Mouse (Mus musculus) left cerebral cortex, adult 2 months (tissue): ENCODE data around the gene Alkbh1. TPM values are rescaled to one million over a fixed set of nuclear protein-coding genes. Genes with fewer than 3 reads are reported as not detected.
A peak's percentile ranks its signal among the peaks of the same experiment; 100 is the strongest.

ENCODE experiments used
- DNase-seq, 2 experiments: peaks; one replicate each; pipeline ENCODE4 v3.0.0; 2021 to 2022; ENCODE audit warnings: low spot score in 2 of 2, mixed read lengths in 1 of 2; ENCODE audit errors: extremely low spot score in 1 of 2
- H3K27ac ChIP-seq: fragments of 200-600 bp; 2 replicates; pipeline ENCODE4 v1.8.1; 2022
- H3K4me3 ChIP-seq: fragments of 200-600 bp; 2 replicates; pipeline ENCODE4 v1.8.1; 2022
- CTCF ChIP-seq: fragments of 200-600 bp; IDR thresholded peaks from 2 replicates; pipeline ENCODE4 v1.8.1; 2022; ENCODE audit warnings: antibody characterized with exemption, mild to moderate bottlenecking, moderate library complexity
- intact Hi-C: fragments of 180-260 bp; cut with DNase I; formaldehyde crosslinking; loops from one replicate; pipeline ENCODE4 v1.15.1; 2025
- microRNA-seq, 2 experiments: library from miRNA; unstranded; fragments of <30 nt; microRNA quantifications; one replicate each; pipeline ENCODE4 v1.2.0; 2021
- total RNA-seq, 2 experiments: library from RNA; stranded (reverse); gene quantifications; 2 replicates each; pipeline ENCODE4 v1.2.3; 2021

Alkbh1 gene
- total RNA-seq, 2 experiments from 2014 or later: 19.0 to 19.6 TPM

DNA sequence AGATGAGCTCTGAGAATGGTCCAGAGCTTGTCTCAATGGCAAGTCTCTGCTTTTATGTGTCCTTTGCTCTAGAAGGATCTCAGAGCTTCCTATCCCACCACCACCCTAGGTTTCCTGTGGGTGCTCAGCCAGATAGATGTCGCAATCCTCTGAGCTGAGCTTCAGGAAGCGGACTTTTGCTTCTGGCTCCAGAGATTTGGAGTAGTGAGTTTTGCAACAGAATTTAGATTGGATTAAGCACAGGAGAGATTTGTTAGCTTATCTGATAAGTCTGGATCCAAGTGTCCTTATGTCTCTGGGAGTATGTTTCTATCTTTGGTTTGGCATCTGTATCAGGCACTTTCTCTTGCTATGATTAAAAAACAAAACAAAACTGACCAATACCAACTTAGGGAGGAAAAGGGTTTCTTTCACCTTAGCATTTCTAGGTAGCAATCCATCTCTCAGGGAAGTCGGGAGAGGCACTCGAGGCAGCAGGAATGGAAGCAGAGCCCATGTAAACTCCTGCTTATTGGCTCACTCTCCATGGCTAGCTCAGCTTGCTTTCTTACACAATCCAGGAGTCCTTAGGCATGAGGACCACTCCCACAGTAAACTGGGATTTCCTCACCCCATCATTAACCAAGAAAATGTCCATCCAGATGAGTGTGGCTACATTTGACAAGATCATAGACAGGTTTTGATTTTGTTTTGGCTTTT, 50.2 kb downstream of the Alkbh1 start:
- Histone ChIP-seq H3K27ac (no peak overlapping the region), H3K4me3 (no peak overlapping the region)
- DNase-seq: no peak
- intact Hi-C loops: no loop called here
- TF ChIP-seq CTCF: no peak

DNA sequence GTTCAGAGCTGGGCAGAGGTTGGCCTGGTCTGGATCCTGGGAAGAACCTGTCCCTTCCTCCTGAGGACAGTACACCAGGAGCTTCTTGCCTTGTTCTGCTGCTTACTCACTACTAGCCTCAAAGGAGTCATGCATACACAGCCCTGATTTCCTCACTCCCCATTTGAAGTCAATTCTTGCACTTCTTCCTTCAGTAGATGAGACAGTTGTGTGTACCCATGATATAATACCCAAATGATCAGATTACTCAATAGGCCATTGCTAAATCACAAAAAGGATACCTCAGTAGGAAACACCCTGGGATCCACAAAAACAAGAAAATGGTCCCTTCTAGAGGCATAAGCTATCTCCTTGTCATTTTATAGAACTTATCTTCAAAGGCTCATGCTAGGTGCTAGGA, 52.5 kb downstream of the Alkbh1 start:
- Histone ChIP-seq H3K27ac (no peak overlapping the region), H3K4me3 (no peak overlapping the region)
- DNase-seq: no peak
- intact Hi-C loops: no loop called here
- no peak for TF ChIP-seq CTCF

DNA sequence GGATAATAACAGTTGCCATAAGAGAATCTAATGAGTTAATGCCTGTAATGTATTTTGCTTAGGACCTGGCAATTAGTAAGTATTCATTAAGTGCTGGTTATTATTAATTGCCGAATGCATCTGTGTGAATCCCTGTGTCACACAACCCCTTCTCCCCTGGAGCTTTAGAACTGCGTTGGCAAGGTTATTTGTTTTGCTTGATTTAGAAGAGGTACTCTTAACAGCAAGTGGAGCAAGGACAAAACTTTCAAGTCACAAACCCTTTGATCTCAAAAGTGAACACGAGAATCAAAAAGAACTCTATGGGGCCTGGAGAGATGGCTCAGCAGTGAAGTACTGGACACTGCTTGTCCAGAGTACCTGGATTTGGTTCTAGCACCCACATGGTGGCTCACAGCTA, 54.6 kb downstream of the Alkbh1 start:
- no peak for TF ChIP-seq CTCF
- Histone ChIP-seq H3K4me3 (no peak overlapping the region), H3K27ac (peak overlapping the region; percentile 86; the same call in 1 of the 2 replicates)
- DNase-seq: no peak
- intact Hi-C loops: no loop called here

DNA sequence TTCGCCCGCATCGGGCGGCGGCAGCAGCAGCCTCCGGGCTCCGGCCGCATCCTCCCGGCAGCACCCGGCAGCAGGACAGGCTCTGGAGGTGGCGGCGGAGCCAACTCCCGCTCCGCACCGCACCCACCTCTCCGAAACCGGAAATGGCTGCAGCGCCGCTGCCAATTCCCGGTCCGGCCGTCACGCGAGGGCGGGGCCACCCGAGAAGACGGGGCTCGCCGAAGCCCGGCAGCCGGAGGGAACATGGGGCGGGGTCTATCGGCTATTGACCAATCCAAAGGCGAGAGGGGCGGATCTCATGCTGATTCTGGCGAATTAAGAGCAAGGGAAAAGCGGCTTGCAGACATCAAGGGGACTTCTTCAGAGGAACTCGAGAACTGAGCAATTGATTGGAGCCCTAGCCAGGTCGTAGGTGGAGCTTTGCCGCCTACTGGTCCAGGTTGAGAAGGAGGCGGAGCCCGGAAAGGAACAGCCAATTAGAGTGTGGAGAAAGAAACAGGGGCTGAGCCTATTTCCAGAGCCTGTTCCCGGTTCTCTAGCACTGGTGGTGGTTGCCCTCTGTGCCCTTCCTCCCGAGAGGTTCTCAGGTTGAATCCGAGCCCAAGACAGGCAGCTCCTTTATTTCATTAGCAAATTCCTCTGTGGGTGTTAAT, 55.6 kb downstream of the Alkbh1 start, which contains the start of gene Sptlc2:
TSS of gene Sptlc2 (minus strand) at position 234 of the 653 bp plus-strand sequence.
- intact Hi-C loops: no loop called here

DNA sequence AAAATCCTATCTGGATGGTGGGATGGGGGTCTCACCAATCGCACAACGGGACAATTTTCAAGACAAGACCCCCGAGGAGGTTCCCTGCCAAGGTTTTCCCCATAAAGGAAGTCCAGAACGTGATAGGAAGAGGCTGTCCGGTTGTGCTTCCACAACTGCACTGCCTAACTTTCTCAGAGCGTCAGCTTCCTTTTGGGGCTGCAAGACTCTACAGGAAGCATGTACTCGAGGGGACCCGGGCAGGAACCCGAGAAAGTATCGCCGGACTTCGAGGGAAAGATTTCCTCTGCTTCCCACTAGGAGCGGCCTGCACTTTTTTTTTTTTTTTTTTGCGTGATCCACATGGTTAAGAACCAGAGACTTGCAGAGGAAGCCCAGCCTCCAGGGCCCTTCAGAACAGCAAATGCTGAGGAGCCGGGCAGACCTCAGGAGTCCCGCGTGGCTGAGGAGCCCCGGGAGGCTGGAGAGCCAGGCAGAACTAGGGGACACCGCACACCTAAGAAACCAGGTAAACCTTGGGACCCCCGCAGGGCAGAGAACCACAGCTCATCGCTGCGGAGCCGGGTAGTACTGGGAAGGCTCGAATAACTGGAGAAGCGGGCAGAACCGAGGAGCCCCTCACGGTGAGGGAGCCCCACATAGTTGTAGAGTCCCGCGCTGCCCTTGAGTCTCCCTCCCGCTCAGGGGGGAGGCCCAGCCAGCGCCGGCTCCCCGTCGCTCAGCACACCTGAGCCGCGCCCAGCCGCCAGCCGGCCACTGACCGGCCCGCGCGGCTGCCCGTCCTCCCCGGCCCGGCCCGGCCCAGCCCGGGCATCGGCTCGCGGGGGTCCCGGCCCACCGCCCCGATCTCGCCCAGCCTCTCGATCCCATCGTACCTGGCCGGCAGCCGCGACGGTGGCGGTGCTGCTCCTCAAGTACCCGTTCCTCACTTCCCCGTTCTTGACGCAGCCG, 56.4 kb downstream of the Alkbh1 start:
- H3K27ac ChIP-seq: peak overlapping the region; percentile 84
- peak in 1 of 2 experiments; percentile 24 for DNase-seq
- intact Hi-C loops: no loop called here
- TF ChIP-seq CTCF: no peak
- peak overlapping the region; percentile 81 for H3K4me3 ChIP-seq

More for the DNA sequence above, 55.6 kb downstream of the Alkbh1 start, which contains the start of gene Sptlc2:
- H3K4me3 ChIP-seq: peak within 1 kb of the TSS; percentile 81
- TF ChIP-seq CTCF: peak; percentile 36
- H3K27ac ChIP-seq: peak within 1 kb of the TSS; percentile 86
- DNase-seq: peak; percentile 99

DNA sequence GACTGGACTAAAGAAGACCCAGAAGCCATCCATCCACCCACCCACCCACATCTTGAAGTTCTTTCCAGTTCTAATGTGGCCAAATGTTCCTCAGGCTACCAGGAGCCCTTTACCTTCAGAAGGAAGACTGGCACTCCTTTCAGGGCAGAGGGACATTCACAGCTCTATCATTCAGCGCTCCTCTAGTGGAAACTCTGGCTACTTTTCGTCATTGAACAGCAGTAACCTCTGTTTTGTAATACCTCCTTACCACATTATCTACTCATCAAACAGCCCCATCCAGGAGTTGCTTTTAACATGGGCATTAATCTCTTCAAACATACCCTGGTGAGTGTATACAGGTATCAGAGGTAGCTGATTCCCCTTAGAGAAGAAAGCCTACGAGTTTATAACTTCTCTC, 58.8 kb downstream of the Alkbh1 start:
- intact Hi-C loops: no loop called here
- no peak for DNase-seq
- no peak for TF ChIP-seq CTCF
- Histone ChIP-seq H3K27ac (no peak overlapping the region), H3K4me3 (no peak overlapping the region)

DNA sequence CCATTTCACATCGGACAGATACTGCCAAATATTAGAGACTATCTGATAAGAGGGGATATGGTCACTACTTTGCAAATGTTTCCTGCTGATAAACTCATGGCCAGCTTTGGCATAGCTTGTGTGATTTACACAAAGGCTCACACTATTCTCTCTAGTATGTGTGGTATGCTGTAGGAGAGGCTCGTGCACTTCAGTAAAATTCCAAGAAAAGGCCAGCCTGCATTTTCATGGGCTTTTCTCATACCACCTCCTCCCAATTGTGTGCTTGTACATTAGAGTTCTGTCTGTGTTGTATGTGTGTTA, 62.5 kb downstream of the Alkbh1 start:
- no peak overlapping the region for H3K27ac ChIP-seq
- DNase-seq: no peak
- intact Hi-C loops: no loop called here
- H3K4me3 ChIP-seq: no peak overlapping the region
- no peak for TF ChIP-seq CTCF

DNA sequence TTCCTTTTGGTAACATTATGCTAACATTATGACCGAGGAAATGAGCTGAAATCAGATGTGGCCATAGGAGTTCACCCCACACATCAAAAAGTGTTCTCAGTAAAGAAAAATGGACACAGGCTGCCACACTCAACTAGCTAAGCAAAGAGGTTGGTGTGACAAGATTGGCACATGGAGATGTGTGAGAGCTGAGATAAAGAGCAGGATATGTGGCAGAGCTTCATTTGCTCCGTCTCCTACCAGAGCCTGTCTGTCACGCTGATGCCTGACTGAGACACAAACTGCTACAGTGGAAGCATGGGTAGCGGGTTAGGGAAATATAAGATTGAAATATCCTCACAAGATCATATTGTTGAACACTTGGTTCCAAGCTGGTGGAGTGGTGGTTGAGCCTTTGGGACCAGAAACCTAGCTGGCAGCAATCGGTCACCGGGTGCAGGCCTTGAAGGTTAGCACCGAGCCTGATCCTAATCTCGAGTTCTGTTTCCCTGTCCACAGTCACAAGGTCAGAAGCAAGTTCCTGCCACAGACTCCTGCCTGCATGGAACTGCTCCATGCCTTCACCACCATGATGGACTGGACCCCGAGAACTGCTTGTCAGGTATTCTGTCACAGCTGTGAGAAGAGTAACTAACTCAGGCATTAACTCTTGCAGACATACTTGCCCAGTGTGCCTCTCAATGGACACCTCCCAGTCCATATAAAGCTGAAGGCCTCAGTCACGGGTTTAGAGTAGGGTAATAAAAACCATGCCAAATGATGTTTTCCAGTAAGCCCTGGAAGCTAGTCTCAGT, 63.0 kb downstream of the Alkbh1 start:
- no peak overlapping the region for H3K27ac ChIP-seq
- no peak for TF ChIP-seq CTCF
- intact Hi-C loops: no loop called here
- no peak overlapping the region for H3K4me3 ChIP-seq
- DNase-seq: no peak

DNA sequence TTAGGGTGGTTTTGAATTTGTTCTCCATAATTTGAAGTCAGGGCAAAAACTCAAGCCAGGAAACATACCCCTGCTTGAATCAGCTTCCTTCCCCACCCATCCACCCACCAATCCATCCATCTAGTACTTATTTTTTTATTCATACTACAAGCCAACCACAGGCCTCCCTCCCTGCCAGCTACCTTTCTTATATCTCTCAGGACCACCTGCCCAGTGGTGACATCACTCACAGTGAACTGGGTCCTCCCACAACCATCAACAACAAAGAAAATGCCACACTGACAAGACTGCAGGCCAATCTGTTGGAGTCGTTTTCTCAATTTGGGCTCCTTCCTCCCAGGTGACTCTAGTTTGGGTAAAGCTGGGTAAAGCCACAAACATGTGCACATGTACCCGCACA, 64.3 kb downstream of the Alkbh1 start:
- no peak for TF ChIP-seq CTCF
- no peak for DNase-seq
- Histone ChIP-seq H3K27ac (no peak overlapping the region), H3K4me3 (no peak overlapping the region)
- intact Hi-C loops: no loop called here

Small RNA genes lying within 50 kb of the gene (microRNA-seq; reads per million reads assigned to microRNA genes)
- 30.4 to 40.2 reads per million in 2 experiments for gene Mir3068

Other genes with a start within 250 kb of the Alkbh1 start
- 1 to 10 TPM; 4.7 TPM for gene Samd15, start 244.3 kb downstream of the Alkbh1 start, total RNA-seq
- 10 to 100 TPM; 27.5 to 29.5 TPM for gene Tmed8, start 243.6 kb downstream of the Alkbh1 start, total RNA-seq
- 1 to 10 TPM; 1.1 to 3.8 TPM for gene Noxred1, start 205.3 kb downstream of the Alkbh1 start, total RNA-seq
- gene Vipas39, start 177.8 kb downstream of the Alkbh1 start, total RNA-seq: 10 to 100 TPM; 52.8 to 55.8 TPM
- 100 to 1,000 TPM; 172 to 177 TPM for gene Ahsa1, start 177.5 kb downstream of the Alkbh1 start, total RNA-seq
- gene Ism2, start 144.3 kb downstream of the Alkbh1 start, total RNA-seq: under 1 TPM; 0.19 to 0.27 TPM
- gene Sptlc2, start 55.7 kb downstream of the Alkbh1 start, total RNA-seq: 10 to 100 TPM; 32.4 to 33.0 TPM
- gene Slirp, start 121 bp downstream of the Alkbh1 start, total RNA-seq: 10 to 100 TPM; 85.9 to 91.9 TPM
- gene Snw1, start 28.3 kb upstream of the Alkbh1 start, total RNA-seq: 10 to 100 TPM; 63.2 to 73.1 TPM
- gene Gm5788, start 50.7 kb upstream of the Alkbh1 start, total RNA-seq: not detected
- not detected for gene Gm8300, start 70.3 kb upstream of the Alkbh1 start, total RNA-seq
- not detected for gene Oog1, start 158.7 kb upstream of the Alkbh1 start, total RNA-seq
- gene Gm4027, start 174.9 kb upstream of the Alkbh1 start, total RNA-seq: not detected
- gene Gm16381, start 200.6 kb upstream of the Alkbh1 start, total RNA-seq: not detected